Mouse (Mus musculus): ENCODE data around the gene Dph2. TPM values are rescaled to one million over a fixed set of nuclear protein-coding genes. Genes with fewer than 3 reads are reported as not detected.

The Dph2 gene
- polyA plus RNA-seq, 1 experiment from 2014 or later, result 8.1 TPM

DNA sequence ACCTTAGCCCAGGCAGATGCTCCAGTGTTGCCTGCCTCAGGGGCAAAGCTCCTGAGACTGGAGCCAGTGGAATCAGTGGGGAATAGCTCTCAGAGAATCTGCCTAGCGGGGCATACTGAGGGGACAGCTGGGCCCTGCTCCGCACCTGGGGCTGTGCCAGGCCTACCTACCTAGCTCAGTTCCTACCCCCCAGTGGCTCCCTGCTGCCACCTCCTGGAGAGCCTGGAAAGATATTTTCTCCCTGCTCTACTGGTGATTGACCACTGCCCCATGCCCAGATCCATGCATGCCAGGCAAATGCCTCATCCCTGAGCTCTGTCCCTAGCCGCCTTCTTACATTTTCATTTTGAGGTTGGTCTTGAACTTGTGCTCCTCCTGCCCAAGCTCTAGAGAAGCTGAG lies 33.0 kb downstream of the Dph2 start:
- Histone ChIP-seq H3K9me3 (ENCODE audit: control insufficient read depth, low read length) (no peaks in the 10 kb centered on the region), H3K4me1 (replicated peaks; ENCODE audit: control insufficient read depth, insufficient read depth) (no peaks in the 10 kb centered on the region), H3K36me3 (ENCODE audit: control insufficient read depth, insufficient read depth, low read length) (peaks cover 3% of the 10 kb centered on the region; the same call in 1 of the 2 replicates), H3K9ac (ENCODE audit: low read length) (no peak overlapping the region), H3K27ac (replicated peaks) (no peak overlapping the region), H3K4me3 (ENCODE audit: low read depth, low read length) (no peak overlapping the region), H3K27me3 (ENCODE audit: control insufficient read depth, insufficient read depth, low read length) (no peaks in the 10 kb centered on the region), H3K4me2 (replicated peaks; ENCODE audit: low read depth) (no peak overlapping the region)
- WGBS, result 82% methylated on average over 3 of the region's 3 CpGs
- TF ChIP-seq EP300 (optimal IDR thresholded peaks at IDR 0.05) (no peak), CTCF (IDR thresholded peaks at IDR 0.05; ENCODE audit: low read depth) (peak; percentile 81)
- DNase-seq (ENCODE audit: low spot score) (peak; percentile 84), ATAC-seq (ENCODE audit: low FRiP score, low TSS enrichment) (peak; percentile 52)

DNA sequence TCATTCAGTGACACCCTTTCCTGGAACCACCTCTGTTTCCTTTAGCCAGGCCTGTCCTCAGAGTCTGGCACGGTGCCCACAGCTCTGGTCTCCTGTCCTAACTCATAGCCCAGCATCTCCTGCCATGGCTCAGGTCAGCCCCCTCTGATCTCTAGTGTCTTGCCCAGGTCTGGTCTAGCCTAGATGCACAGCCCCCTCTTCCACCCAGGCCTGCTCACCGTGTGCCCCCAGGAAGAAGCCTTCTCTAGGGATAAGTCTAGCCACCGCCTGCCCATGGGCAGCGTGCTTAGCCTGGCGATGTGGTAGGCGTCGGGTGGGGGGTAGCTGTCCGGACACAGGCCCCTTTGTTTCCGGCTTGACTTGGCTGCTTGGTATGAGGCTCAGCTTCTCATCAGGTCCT lies 36.7 kb downstream of the Dph2 start:
- Histone ChIP-seq H3K4me1 (replicated peaks; ENCODE audit: control insufficient read depth, insufficient read depth) (no peaks in the 10 kb centered on the region), H3K27me3 (ENCODE audit: control insufficient read depth, insufficient read depth, low read length) (no peaks in the 10 kb centered on the region), H3K27ac (replicated peaks) (no peak overlapping the region), H3K9ac (ENCODE audit: low read length) (no peak overlapping the region), H3K4me3 (ENCODE audit: low read depth, low read length) (no peak overlapping the region), H3K4me2 (replicated peaks; ENCODE audit: low read depth) (no peak overlapping the region), H3K9me3 (ENCODE audit: control insufficient read depth, low read length) (no peaks in the 10 kb centered on the region), H3K36me3 (ENCODE audit: control insufficient read depth, insufficient read depth, low read length) (peaks cover 3% of the 10 kb centered on the region; the same call in 1 of the 2 replicates)
- WGBS, result 84% methylated on average over 9 of the region's 9 CpGs
- ATAC-seq (ENCODE audit: low FRiP score, low TSS enrichment) (no peak), DNase-seq (ENCODE audit: low spot score) (no peak)
- TF ChIP-seq EP300 (optimal IDR thresholded peaks at IDR 0.05) (no peak), CTCF (IDR thresholded peaks at IDR 0.05; ENCODE audit: low read depth) (no peak)

DNA sequence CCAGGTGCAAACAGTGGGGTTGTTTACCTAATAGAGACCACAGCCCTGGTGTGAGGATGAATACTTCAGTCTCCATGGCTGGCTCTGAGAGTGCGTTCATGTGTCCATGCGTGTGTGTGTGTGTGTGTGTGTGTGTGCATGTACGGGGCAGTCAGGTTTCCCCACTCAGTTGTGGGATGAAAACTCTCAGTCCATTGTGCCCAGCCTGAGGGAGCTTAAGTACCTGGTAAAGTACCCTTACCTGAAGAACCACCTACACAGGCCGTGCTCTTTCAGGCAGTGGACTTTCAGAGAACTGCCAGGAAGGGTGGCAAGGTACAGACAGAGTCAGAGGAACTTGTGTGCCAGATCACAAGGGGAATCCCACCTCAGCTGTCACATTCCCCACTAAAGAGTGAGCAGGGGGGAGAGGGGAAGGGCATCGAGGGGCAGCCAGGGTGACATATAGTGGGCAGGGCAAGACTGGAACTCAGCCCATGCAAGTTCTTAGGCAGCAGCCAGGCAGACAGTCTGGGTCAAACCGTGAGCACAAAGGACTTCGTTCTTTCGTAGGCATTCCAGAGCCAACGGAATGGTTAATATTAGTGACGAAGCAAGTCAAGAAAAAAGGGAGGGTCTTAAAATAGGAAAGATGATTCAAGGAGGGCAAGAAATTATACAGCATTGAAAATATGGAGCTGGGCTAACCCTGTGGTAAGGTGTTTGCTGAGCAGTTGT lies 39.5 kb downstream of the Dph2 start:
- Histone ChIP-seq H3K9me3 (ENCODE audit: control insufficient read depth, low read length) (no peaks in the 10 kb centered on the region), H3K27me3 (ENCODE audit: control insufficient read depth, insufficient read depth, low read length) (no peaks in the 10 kb centered on the region), H3K4me1 (replicated peaks; ENCODE audit: control insufficient read depth, insufficient read depth) (no peaks in the 10 kb centered on the region), H3K27ac (replicated peaks) (no peak overlapping the region), H3K4me3 (ENCODE audit: low read depth, low read length) (no peak overlapping the region), H3K4me2 (replicated peaks; ENCODE audit: low read depth) (no peak overlapping the region), H3K36me3 (ENCODE audit: control insufficient read depth, insufficient read depth, low read length) (peaks cover under 1% of the 10 kb centered on the region; the same call in 1 of the 2 replicates), H3K9ac (ENCODE audit: low read length) (no peak overlapping the region)
- no peak for DNase-seq (ENCODE audit: low spot score)
- 83% methylated on average over 10 of the region's 10 CpGs for WGBS
- TF ChIP-seq EP300 (optimal IDR thresholded peaks at IDR 0.05) (no peak), CTCF (IDR thresholded peaks at IDR 0.05; ENCODE audit: low read depth) (no peak)
- no peak for ATAC-seq (ENCODE audit: low FRiP score, low TSS enrichment)

DNA sequence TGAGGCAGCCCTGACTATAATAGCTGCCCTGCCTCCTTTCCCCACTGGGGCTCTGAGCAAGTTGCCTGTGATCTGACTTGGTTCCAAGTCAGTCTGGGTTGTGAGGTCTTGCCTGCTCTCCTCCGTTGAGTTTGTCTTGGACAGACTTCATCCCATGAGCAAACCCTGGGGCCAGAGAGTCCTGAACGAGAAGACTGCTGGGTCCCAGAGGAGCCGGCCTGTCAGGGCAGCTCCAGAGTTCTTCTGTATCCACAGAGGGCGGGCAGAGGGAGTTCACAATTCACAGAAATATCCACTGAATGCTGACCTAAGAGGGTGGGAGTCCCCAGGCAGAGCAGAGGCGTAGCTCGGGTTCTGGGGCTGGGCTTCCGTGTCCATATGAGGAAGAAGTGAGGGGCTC lies 41.0 kb downstream of the Dph2 start:
- no peak for TF ChIP-seq EP300 (optimal IDR thresholded peaks at IDR 0.05)
- no peak for TF ChIP-seq CTCF (IDR thresholded peaks at IDR 0.05; ENCODE audit: low read depth)
- Histone ChIP-seq H3K36me3 (ENCODE audit: control insufficient read depth, insufficient read depth, low read length) (peaks cover 3% of the 10 kb centered on the region; the same call in 1 of the 2 replicates), H3K4me2 (replicated peaks; ENCODE audit: low read depth) (no peak overlapping the region), H3K9me3 (ENCODE audit: control insufficient read depth, low read length) (no peaks in the 10 kb centered on the region), H3K27ac (replicated peaks) (no peak overlapping the region), H3K27me3 (ENCODE audit: control insufficient read depth, insufficient read depth, low read length) (no peaks in the 10 kb centered on the region), H3K4me3 (ENCODE audit: low read depth, low read length) (no peak overlapping the region), H3K4me1 (replicated peaks; ENCODE audit: control insufficient read depth, insufficient read depth) (no peaks in the 10 kb centered on the region), H3K9ac (ENCODE audit: low read length) (no peak overlapping the region)
- DNase-seq (ENCODE audit: low spot score), result no peak
- 64% methylated on average over 7 of the region's 7 CpGs for WGBS
- ATAC-seq (ENCODE audit: low FRiP score, low TSS enrichment), result no peak

DNA sequence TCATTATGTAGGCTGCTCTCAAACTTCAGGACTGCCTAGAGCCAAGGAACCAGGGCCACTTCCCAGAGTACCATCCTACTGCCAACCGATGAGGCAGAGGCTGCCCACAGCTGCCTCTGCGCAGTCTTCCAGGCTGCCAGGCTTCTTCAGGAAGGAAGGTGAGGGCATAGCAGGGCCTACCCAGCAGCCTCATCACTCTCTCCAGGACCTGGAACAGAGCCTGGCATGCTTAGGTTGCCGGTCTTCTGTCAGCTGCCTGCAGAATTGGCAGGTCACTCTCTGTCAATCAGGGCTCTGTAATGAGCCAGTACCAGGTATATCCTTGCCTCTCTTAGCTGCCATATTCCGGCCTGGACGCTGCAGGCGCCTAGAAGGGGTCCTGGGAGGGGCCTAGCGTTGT lies 41.7 kb downstream of the Dph2 start:
- peaks cover 6% of the 10 kb centered on the region; the same call in 1 of the 2 replicates for H3K36me3 ChIP-seq (ENCODE audit: control insufficient read depth, insufficient read depth, low read length)
- no peaks in the 10 kb centered on the region for H3K4me1 ChIP-seq (replicated peaks; ENCODE audit: control insufficient read depth, insufficient read depth)
- no peaks in the 10 kb centered on the region for H3K27me3 ChIP-seq (ENCODE audit: control insufficient read depth, insufficient read depth, low read length)
- H3K27ac ChIP-seq (replicated peaks), result no peak overlapping the region
- DNase-seq (ENCODE audit: low spot score) (no peak), ATAC-seq (ENCODE audit: low FRiP score, low TSS enrichment) (no peak)
- WGBS, result 86% methylated on average over 7 of the region's 7 CpGs
- H3K9me3 ChIP-seq (ENCODE audit: control insufficient read depth, low read length), result no peaks in the 10 kb centered on the region
- no peak overlapping the region for H3K4me2 ChIP-seq (replicated peaks; ENCODE audit: low read depth)
- no peak overlapping the region for H3K4me3 ChIP-seq (ENCODE audit: low read depth, low read length)
- H3K9ac ChIP-seq (ENCODE audit: low read length), result no peak overlapping the region
- TF ChIP-seq CTCF (IDR thresholded peaks at IDR 0.05; ENCODE audit: low read depth) (no peak), EP300 (optimal IDR thresholded peaks at IDR 0.05) (no peak)

DNA sequence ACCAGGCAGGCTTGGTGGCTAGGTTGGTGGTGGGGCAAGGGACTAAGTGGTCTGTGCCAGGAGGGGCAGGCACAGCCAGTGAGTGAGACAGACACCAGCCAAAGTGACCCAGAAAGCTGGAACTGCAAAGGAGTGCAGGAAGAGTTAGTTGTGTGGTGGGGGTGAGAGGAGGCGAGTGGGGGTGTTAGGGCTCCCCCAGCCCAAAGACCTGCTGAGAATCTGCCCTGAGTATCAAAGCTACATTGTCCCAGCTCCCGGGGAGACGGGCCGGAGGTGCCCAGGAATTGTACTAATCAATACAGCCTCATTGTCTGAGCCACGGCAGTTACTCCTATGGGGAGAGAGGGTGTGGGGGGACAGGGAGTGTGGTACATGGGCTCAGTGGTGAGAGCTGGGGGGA lies 42.3 kb downstream of the Dph2 start:
- H3K4me2 ChIP-seq (replicated peaks; ENCODE audit: low read depth), result no peak overlapping the region
- ATAC-seq (ENCODE audit: low FRiP score, low TSS enrichment) (no peak), DNase-seq (ENCODE audit: low spot score) (no peak)
- H3K9ac ChIP-seq (ENCODE audit: low read length), result no peak overlapping the region
- H3K4me1 ChIP-seq (replicated peaks; ENCODE audit: control insufficient read depth, insufficient read depth), result no peaks in the 10 kb centered on the region
- WGBS, result 80% methylated on average over 5 of the region's 5 CpGs
- H3K27ac ChIP-seq (replicated peaks), result no peak overlapping the region
- no peaks in the 10 kb centered on the region for H3K27me3 ChIP-seq (ENCODE audit: control insufficient read depth, insufficient read depth, low read length)
- H3K9me3 ChIP-seq (ENCODE audit: control insufficient read depth, low read length), result no peaks in the 10 kb centered on the region
- H3K4me3 ChIP-seq (ENCODE audit: low read depth, low read length), result no peak overlapping the region
- no peak for TF ChIP-seq EP300 (optimal IDR thresholded peaks at IDR 0.05)
- no peak for TF ChIP-seq CTCF (IDR thresholded peaks at IDR 0.05; ENCODE audit: low read depth)
- H3K36me3 ChIP-seq (ENCODE audit: control insufficient read depth, insufficient read depth, low read length), result peaks cover 6% of the 10 kb centered on the region; the same call in 1 of the 2 replicates

Data from stomach, postnatal 0 days (tissue).